Comparison of ENCODE assay signal across 13 mouse cellular contexts in genomic region chr16:24912381-24912780, GRCm38 (mm10).
"Had no signal": no experiment of that assay in that cellular context is flagged by ENCODE, and none has a peak within 500 bp of the region (broad histone marks: within the 10 kb centered on the region; RNA-seq: fewer than 3 reads in every experiment).

No protein-coding gene starts in this region.

- DNase-seq: lung, adult 18-20 months; lung, embryonic 14.5 days; lung, postnatal 10 days; lung, postnatal 4 days; midbrain, embryonic 14.5 days; retina, postnatal 1 day; right cerebral cortex, adult 18-20 months; right cerebral cortex, postnatal 25 days; right cerebral cortex, postnatal 4 days; spleen, adult 18-20 months; thymus, adult 2 months; thymus, postnatal 25 days; thymus, postnatal 4 days had no signal
